Mouse (Mus musculus) hindbrain, embryonic 15.5 days (tissue): Measurements from ENCODE around the gene Tll1. TPM values are rescaled to one million over a fixed set of nuclear protein-coding genes. Genes with fewer than 3 reads are reported as not detected.

Experiments
- ATAC-seq: fragments of 200-750 bp; cut with Nextera tagmentation; 2 replicates; pipeline ENCODE4 v1.8.0; 2017; ENCODE audit warnings: low read depth, moderate number of reproducible peaks, moderate TSS enrichment; ENCODE audit not compliant: low FRiP score
- H3K27ac ChIP-seq: fragments of 300-500 bp; sonication (generic); replicated peaks from 2 replicates; pipeline ENCODE4 v1.5.1; 2015; ENCODE audit warnings: mild to moderate bottlenecking, inconsistent platforms
- H3K27me3 ChIP-seq: fragments of 300-500 bp; sonication (generic); 2 replicates; pipeline ENCODE4 v1.6.1; 2015; ENCODE audit warnings: control low read depth, inconsistent platforms
- H3K36me3 ChIP-seq: fragments of 300-500 bp; sonication (generic); 2 replicates; pipeline ENCODE4 v1.6.1; 2015; ENCODE audit warnings: control low read depth, inconsistent platforms
- H3K4me1 ChIP-seq: fragments of 300-500 bp; sonication (generic); replicated peaks from 2 replicates; pipeline ENCODE4 v1.6.1; 2015; ENCODE audit warnings: control low read depth, inconsistent platforms
- H3K4me2 ChIP-seq: fragments of 300-500 bp; sonication (generic); 2 replicates; pipeline ENCODE4 v1.6.1; 2015; ENCODE audit warnings: moderate library complexity, mild to moderate bottlenecking, inconsistent platforms
- H3K4me3 ChIP-seq: fragments of 300-500 bp; sonication (generic); 2 replicates; pipeline ENCODE4 v1.5.1; 2015; ENCODE audit warnings: mild to moderate bottlenecking, inconsistent platforms
- H3K9ac ChIP-seq: fragments of 300-500 bp; sonication (generic); 2 replicates; pipeline ENCODE4 v1.6.1; 2015; ENCODE audit warnings: inconsistent platforms
- H3K9me3 ChIP-seq: fragments of 300-500 bp; sonication (generic); 2 replicates; pipeline ENCODE4 v1.6.1; 2016; ENCODE audit warnings: control low read depth, inconsistent platforms
- WGBS: fragments of 180-500 bp; shearing (Covaris S2); methylation state at CpG from one replicate; pipeline ENCODE4 v1.1.7; 2015; 5-methylcytosine and 5-hydroxymethylcytosine counted together
- polyA plus RNA-seq: library from polyadenylated mRNA; unstranded; fragments of >200 nt; fragmentation: Nextera tagmentation; extraction: Ambion mirVana; gene quantifications from 2 replicates; pipeline ENCODE4 v1.2.1, GENCODE M21; 2015

Gene Tll1
- polyA plus RNA-seq, result 3.2 and 4.4 TPM in 2 replicates

DNA sequence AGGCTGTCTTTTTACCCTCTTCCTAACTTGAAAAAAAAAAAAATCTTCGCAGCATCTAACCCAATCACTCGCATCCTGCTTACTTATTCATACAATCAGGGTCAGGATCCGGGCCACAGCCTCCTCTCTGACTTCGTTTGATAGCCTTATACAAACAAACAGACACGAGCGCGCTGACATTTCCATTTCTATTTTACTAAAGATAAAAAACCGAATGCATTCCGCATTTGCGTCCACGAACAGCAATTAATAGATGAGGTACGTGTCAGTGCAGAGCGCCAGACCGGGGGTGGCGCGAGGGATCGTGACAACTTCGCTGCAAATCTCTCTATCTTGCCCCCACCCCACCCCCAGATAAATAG, at the start of gene Tll1:
TSS of gene Tll1 (minus strand) at position 248 of the 362 bp plus-strand sequence.
- Histone ChIP-seq H3K4me3 (peak within 1 kb of the TSS; percentile 85), H3K4me2 (peak within 1 kb of the TSS; percentile 99), H3K9ac (peak within 1 kb of the TSS; percentile 78), H3K27me3 (peaks cover 10% of the 10 kb centered on the region), H3K4me1 (peaks cover 24% of the 10 kb centered on the region), H3K36me3 (no peaks in the 10 kb centered on the region), H3K9me3 (no peaks in the 10 kb centered on the region), H3K27ac (peak within 1 kb of the TSS; percentile 68)
- ATAC-seq, result no peak
- WGBS, result under 1% methylated on average over 18 of the region's 18 CpGs

DNA sequence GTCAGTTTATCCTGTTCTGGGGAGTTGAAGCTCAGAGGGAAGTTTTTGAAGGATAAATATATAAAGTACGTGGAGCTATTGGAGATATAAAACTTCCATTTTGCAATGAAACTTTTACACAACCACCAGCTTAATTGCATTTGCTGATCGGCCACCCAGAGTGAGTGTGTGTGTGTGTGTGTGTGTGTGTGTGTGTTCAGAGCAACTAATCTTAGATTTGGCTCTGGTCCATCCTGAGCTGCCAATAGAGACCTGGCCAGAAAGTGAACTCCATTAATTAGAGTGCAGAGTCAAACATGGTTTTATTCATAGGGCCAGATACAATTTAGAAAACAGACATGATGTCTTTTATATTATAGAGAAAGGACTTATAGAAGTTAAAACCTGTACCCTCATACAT, 32.6 kb upstream of the Tll1 start:
- Histone ChIP-seq H3K9me3 (no peaks in the 10 kb centered on the region), H3K4me1 (no peaks in the 10 kb centered on the region), H3K27me3 (no peaks in the 10 kb centered on the region), H3K4me3 (no peak overlapping the region), H3K36me3 (no peaks in the 10 kb centered on the region), H3K4me2 (no peak overlapping the region), H3K27ac (no peak overlapping the region), H3K9ac (no peak overlapping the region)
- 77% methylated on average over 2 of the region's 2 CpGs for WGBS
- no peak for ATAC-seq

DNA sequence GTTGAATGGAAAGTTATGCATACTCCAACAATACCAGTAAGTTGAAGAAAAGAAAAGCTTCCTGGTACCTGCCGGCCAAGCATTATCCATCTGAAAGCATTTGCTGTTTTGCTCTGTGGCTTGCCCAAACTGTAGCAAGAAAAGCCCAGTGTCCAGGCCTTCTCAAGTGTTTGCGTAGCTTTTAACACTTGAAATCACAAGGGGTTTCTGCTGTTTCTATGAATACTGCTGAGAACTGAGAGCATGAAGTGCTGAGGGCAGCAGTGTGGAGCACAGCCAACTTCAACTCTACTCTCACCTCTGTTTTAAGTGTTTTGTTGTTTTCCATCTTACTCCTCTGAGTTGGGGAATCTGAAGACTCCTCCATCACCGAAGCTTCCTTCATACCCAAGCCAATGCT, 15.5 kb upstream of the Tll1 start:
- H3K9me3 ChIP-seq, result no peaks in the 10 kb centered on the region
- H3K27ac ChIP-seq, result no peak overlapping the region
- H3K9ac ChIP-seq, result no peak overlapping the region
- H3K4me2 ChIP-seq, result no peak overlapping the region
- H3K4me3 ChIP-seq, result no peak overlapping the region
- 87% methylated on average over 3 of the region's 3 CpGs for WGBS
- H3K36me3 ChIP-seq, result no peaks in the 10 kb centered on the region
- no peaks in the 10 kb centered on the region for H3K4me1 ChIP-seq
- H3K27me3 ChIP-seq, result no peaks in the 10 kb centered on the region
- ATAC-seq, result no peak

DNA sequence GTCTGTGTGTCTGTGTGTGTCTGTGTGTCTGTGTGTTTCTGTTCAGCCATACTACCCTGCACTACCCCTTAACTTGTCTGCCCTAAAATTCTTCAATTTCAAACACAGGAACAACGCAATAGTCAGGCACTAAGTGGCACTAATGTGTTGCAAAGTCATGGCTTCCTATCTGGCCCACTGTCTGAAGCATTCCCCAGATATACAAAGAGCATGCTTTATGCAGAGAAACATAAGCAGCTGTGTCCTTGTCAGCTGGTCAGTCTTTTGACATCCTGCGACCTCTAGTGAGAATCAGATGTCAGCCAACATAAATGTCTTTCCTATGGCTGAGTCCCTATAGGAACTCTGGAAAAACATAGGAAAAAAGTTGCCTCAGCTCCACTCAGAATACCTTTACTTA, 11.6 kb upstream of the Tll1 start:
- H3K4me1 ChIP-seq, result no peaks in the 10 kb centered on the region
- H3K27ac ChIP-seq, result no peak overlapping the region
- ATAC-seq, result no peak

DNA sequence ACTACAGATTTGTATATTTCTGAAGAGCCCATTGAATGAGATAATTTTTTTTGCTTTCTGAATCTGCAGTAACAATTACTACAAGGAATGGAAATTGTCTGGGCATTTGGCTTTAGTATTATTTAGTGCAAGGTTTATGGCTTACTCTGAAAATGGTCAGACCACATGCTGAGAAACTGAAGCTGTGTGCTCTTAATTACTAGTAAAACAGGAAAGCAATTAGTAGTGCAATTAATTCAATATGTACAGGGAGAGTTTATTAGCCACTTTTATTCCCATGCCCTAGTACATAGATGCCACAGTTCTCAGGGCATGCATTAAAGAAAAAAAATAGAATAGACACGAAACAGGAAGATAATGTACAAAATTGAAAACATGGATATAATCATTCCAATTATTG, 10.2 kb upstream of the Tll1 start:
- H3K27ac ChIP-seq, result no peak overlapping the region
- no peak for ATAC-seq
- WGBS, result 76% methylated on average over 1 of the region's 1 CpGs

More for the DNA sequence above, 11.6 kb upstream of the Tll1 start:
- H3K27me3 ChIP-seq, result no peaks in the 10 kb centered on the region
- WGBS, result 55% methylated on average over 2 of the region's 2 CpGs
- H3K36me3 ChIP-seq, result no peaks in the 10 kb centered on the region
- no peak overlapping the region for H3K4me2 ChIP-seq
- no peak overlapping the region for H3K9ac ChIP-seq
- no peak overlapping the region for H3K4me3 ChIP-seq
- no peaks in the 10 kb centered on the region for H3K9me3 ChIP-seq

DNA sequence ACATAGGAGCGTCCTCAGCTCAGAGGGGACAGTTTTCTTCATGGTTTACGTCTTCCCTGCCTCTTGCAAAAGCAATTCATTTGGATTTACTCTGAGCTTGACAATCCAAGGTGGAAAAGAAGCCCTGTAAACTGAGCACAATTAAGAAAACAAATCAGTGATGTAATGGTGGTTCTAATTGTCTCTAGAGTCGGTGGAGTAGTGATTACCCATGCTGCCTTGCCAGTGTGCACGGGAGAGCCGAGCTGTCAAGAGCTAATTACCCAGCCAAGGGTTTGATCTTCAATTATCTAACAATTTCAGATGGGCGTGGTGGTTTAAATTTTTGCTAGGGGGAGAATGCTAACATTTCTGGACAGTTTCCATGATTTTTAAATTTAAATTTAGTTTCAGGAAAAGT, 9.3 kb upstream of the Tll1 start:
- Histone ChIP-seq H3K9ac (no peak overlapping the region), H3K27me3 (no peaks in the 10 kb centered on the region), H3K4me2 (no peak overlapping the region), H3K36me3 (no peaks in the 10 kb centered on the region), H3K9me3 (no peaks in the 10 kb centered on the region), H3K4me1 (no peaks in the 10 kb centered on the region), H3K27ac (no peak overlapping the region), H3K4me3 (no peak overlapping the region)
- 42% methylated on average over 6 of the region's 6 CpGs for WGBS
- ATAC-seq, result peak; percentile 54; the same call in 1 of the 2 replicates

More for the DNA sequence above, 10.2 kb upstream of the Tll1 start:
- Histone ChIP-seq H3K27me3 (no peaks in the 10 kb centered on the region), H3K36me3 (no peaks in the 10 kb centered on the region), H3K4me3 (no peak overlapping the region), H3K9me3 (no peaks in the 10 kb centered on the region), H3K4me2 (no peak overlapping the region), H3K4me1 (no peaks in the 10 kb centered on the region), H3K9ac (no peak overlapping the region)

DNA sequence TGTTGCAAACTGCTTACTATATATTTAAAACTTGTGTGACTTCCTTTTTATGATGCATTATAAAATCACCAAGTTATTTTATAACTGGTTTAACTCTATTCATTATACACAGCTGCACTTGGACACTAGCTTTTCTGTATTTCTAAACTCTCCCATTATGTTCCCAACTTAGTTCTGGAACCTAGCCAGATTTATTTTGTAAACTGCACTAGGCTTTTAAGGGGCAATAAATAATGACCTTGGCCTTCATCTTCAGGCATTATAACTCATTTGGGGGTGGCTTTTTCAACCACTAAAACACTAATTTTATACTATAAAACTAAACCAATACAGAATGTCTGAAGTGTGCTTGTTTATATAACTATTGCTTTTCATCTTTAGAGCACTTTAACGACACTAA, 8.8 kb upstream of the Tll1 start:
- Histone ChIP-seq H3K27ac (no peak overlapping the region), H3K9me3 (no peaks in the 10 kb centered on the region), H3K4me1 (no peaks in the 10 kb centered on the region), H3K4me2 (no peak overlapping the region), H3K27me3 (no peaks in the 10 kb centered on the region), H3K4me3 (no peak overlapping the region), H3K36me3 (no peaks in the 10 kb centered on the region), H3K9ac (no peak overlapping the region)
- 69% methylated on average over 1 of the region's 1 CpGs for whole genome bisulfite sequencing
- no peak for ATAC-seq

DNA sequence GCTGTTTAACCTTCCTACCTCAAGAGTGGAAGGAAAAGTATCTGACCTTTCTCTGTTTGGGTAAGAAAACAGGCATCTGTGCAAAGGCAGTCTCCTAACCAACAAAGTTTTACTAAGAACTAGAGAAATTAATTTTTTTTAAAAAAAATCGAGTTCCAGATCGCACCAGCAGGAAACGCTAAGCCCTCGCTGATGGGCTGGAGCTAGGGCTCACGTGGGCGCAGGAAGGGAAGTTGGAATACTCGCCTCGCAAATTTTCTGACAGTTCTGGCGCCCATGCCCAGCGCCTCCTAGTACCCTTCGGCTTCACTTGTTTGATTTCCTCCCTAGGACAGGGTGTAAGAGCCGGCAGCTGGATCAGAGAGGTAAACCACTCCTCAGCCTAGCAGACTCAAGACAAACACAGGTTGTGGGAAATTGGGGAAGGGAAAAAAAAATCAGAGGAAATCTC, 365 bp upstream of the Tll1 start:
- H3K27ac ChIP-seq, result peak overlapping the region; percentile 68; the same call in 1 of the 2 replicates

DNA sequence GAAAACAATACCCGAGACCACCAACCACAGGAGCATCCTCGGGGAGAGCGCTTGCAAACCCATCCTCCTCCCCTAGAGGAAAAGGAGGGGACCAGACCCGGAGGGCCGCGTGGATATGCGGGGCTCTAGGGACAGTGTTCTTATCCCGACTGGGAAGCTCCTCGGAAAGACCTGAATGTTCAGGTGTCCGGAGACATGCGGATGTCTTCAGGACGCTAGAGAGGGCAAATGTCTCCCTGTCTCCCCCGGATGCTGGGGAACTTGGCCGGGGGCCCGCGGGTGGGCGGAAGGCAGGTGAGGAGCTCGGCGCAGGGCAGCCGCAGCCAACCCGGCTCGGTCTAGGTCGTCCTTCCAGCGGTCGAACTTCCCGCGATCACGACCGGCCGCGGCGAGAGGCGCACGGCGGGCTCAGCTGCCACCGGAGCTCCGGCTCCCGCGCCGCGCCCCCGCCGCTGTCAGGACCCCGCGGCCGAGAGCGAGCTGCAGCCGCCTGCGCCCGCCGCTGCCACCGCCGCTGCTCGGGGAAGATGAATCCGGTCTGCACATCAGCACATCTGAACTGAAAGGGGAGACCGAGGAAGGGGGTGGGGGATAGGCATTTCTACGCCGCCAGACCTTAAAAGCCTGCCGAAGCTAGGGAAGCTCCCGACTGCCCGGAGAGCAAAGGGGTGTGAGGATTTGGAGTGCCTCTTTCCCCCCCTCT, 599 bp downstream of the Tll1 start:
- peaks cover 24% of the 10 kb centered on the region for H3K4me1 ChIP-seq
- WGBS, result 0% methylated on average over 61 of the region's 61 CpGs
- peak overlapping the region; percentile 99 for H3K4me2 ChIP-seq
- peak overlapping the region; percentile 85 for H3K4me3 ChIP-seq
- H3K36me3 ChIP-seq, result no peaks in the 10 kb centered on the region
- H3K9ac ChIP-seq, result peak overlapping the region; percentile 78
- H3K9me3 ChIP-seq, result no peaks in the 10 kb centered on the region
- peak; percentile 83 for ATAC-seq
- peak overlapping the region; percentile 68 for H3K27ac ChIP-seq
- H3K27me3 ChIP-seq, result peaks cover 10% of the 10 kb centered on the region

More for the DNA sequence above, 365 bp upstream of the Tll1 start:
- under 1% methylated on average over 12 of the region's 12 CpGs for WGBS
- H3K9me3 ChIP-seq, result no peaks in the 10 kb centered on the region
- H3K4me2 ChIP-seq, result peak overlapping the region; percentile 99
- H3K36me3 ChIP-seq, result no peaks in the 10 kb centered on the region
- H3K9ac ChIP-seq, result peak overlapping the region; percentile 78
- H3K4me3 ChIP-seq, result peak overlapping the region; percentile 85
- ATAC-seq, result peak; percentile 43; the same call in 1 of the 2 replicates
- H3K27me3 ChIP-seq, result peaks cover 10% of the 10 kb centered on the region
- H3K4me1 ChIP-seq, result peaks cover 24% of the 10 kb centered on the region

DNA sequence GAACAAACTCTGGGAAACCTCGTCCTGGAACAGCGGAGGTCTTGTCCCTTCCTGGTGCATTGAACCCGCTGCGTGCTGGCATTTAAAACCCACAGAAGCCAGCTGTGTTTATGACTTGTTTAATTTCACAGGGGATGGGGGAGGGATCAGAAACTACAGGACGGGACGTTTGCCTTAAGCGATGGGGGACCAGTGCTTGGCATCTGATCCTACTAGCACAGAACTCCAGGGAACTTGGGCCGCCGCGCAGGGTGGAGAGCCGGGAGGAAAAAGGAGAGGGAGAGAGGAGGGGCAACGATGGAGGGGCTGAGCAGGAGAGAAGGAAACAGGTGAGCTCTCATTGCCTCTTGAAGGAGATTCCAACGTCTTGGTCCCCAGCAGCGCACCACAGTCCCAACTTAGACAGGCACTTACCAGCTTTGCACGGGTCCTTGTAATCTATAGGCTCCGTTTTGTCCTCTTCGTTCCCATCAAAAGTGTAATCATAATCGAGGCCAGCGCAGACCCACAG, 1.2 kb downstream of the Tll1 start:
- WGBS, result 1% methylated on average over 19 of the region's 19 CpGs
- H3K27ac ChIP-seq, result peak overlapping the region; percentile 68; the same call in 1 of the 2 replicates
- peaks cover 24% of the 10 kb centered on the region for H3K4me1 ChIP-seq
- H3K4me3 ChIP-seq, result peak overlapping the region; percentile 85
- H3K9ac ChIP-seq, result peak overlapping the region; percentile 78
- H3K27me3 ChIP-seq, result peaks cover 10% of the 10 kb centered on the region
- H3K36me3 ChIP-seq, result no peaks in the 10 kb centered on the region
- H3K4me2 ChIP-seq, result peak overlapping the region; percentile 99
- ATAC-seq, result peak; percentile 60
- H3K9me3 ChIP-seq, result no peaks in the 10 kb centered on the region

DNA sequence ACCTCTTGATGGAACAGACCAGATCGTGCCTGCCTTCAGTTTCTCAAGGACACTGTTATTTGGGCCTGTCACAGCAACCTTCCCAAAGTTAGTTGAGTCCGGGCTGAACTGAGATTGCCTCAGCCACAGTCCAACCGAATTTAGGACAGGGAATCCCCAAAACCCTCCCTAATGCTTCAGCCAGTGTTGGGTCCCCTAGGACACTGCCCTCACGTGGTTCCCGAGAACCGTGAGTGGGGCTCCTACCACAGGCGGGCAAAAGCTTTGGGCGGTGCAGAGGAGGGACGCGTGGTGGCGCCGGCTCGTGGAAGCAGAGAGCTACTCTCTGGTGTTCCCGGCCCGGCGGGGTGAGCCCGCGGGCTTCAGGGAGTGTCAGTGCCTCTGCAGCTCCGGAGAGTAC, 1.9 kb downstream of the Tll1 start:
- H3K4me2 ChIP-seq, result peak overlapping the region; percentile 99
- 2% methylated on average over 19 of the region's 19 CpGs for WGBS
- peaks cover 10% of the 10 kb centered on the region for H3K27me3 ChIP-seq
- no peaks in the 10 kb centered on the region for H3K9me3 ChIP-seq
- ATAC-seq, result peak; percentile 74
- no peak overlapping the region for H3K27ac ChIP-seq
- peak overlapping the region; percentile 85 for H3K4me3 ChIP-seq
- no peaks in the 10 kb centered on the region for H3K36me3 ChIP-seq
- H3K9ac ChIP-seq, result no peak overlapping the region
- H3K4me1 ChIP-seq, result peaks cover 24% of the 10 kb centered on the region

DNA sequence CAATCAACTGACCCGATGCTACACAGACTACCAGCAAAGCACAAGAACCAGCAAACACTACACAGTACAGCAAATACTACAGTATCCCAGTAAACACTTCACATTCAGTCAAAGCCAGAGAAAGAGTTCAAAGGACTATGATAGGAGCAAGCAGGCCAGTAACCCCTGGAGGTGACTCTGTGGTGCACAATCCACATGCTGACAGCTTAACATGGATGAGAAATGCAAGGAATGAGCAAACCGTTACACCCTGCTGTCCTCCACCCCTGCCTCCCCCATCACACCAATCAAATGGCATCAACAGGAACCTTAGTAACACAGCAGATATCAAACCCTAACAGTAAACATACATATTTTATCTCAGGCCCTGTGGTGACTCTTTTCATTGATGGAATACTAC, 7.7 kb downstream of the Tll1 start:
- ATAC-seq, result no peak
- WGBS, result 82% methylated on average over 2 of the region's 2 CpGs
- no peaks in the 10 kb centered on the region for H3K36me3 ChIP-seq

More for the DNA sequence above, 7.7 kb downstream of the Tll1 start:
- Histone ChIP-seq H3K9me3 (no peaks in the 10 kb centered on the region), H3K27ac (no peak overlapping the region), H3K4me3 (no peak overlapping the region), H3K9ac (no peak overlapping the region), H3K4me1 (no peaks in the 10 kb centered on the region), H3K27me3 (0 out of 2 replicates have a peak, but pooled peaks cover 4% of the 10 kb centered on the region), H3K4me2 (no peak overlapping the region)
